Mouse (Mus musculus): ENCODE data around the gene Ubtf.
"Not testable (repeated sequence)": the region's sequence is repeated elsewhere in the genome, so short reads cannot be mapped to it uniquely, and the experiment has no call there.

The Ubtf gene

GRCm38 (mm10) chr11:102319410-102319792, at the start of gene Ubtf:
TSS of gene Ubtf (minus strand) at chr11:102319742.
- peak; percentile 82 for DNase-seq (ENCODE audit: low spot score)

DNA sequence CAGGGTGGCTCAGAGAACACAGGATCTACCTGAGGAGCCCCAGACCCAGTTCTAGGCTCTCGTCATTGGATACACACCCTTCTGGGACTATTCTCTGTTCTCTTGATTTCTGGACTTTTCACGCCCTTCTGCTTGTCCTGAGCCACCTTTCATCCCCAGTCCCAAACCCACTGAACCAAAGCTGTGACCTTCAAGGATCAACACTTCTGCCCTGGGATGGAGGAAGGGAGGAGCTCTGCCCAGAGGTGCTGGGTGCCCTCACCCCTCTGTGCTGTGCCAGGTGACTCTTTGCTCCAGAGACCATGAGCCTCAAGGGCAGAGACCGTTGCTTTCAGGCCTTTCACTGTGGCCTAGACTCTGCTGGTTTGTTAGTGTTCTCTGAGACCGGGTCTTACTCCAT, 49.7 kb upstream of the Ubtf start:
- no peak for DNase-seq (ENCODE audit: low spot score)

- no peak for DNase-seq (ENCODE audit: low spot score)
Observed at GRCm38 (mm10) chr11:102368347-102368746, 48.8 kb upstream of the Ubtf start.

- DNase-seq (ENCODE audit: low spot score): no peak
Observed at GRCm38 (mm10) chr11:102367504-102368280, 48.1 kb upstream of the Ubtf start.

GRCm38 (mm10) chr11:102366103-102366502, 46.6 kb upstream of the Ubtf start, which contains the start of gene Slc4a1:
TSS of gene Slc4a1 (minus strand) at chr11:102366203.
- not testable (repeated sequence) for DNase-seq (ENCODE audit: low spot score)

GRCm38 (mm10) chr11:102365699-102366098, 46.2 kb upstream of the Ubtf start:
- DNase-seq (ENCODE audit: low spot score): no peak

- DNase-seq (ENCODE audit: low spot score): no peak
Observed at GRCm38 (mm10) chr11:102364570-102365371, 45.2 kb upstream of the Ubtf start.

GRCm38 (mm10) chr11:102363623-102364022, 44.1 kb upstream of the Ubtf start:
- DNase-seq (ENCODE audit: low spot score): no peak

GRCm38 (mm10) chr11:102361776-102362495, 42.4 kb upstream of the Ubtf start:
- DNase-seq (ENCODE audit: low spot score): no peak

DNA sequence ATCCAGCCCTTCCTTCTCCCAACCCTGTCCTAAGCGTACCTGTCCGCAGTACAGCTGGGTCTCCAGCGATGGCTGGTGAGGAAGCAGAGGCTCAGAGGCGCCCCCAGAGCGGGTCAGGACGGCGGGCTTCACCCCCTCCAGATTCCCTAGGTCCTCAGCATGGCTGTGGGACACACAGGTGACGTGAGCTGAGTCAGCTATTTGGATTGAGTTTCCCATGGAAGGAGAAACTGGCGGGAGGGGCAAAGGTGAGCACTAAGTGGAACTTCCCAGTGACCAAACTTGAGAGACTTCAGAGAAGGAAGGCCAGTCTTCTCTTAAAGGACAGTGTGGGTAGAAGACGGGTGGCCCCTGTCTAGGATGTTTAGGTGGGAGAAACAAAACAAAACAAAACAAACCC, 38.8 kb upstream of the Ubtf start:
- DNase-seq (ENCODE audit: low spot score): no peak

- no peak for DNase-seq (ENCODE audit: low spot score)
Observed at GRCm38 (mm10) chr11:102356636-102357350, 37.3 kb upstream of the Ubtf start.

- no peak for DNase-seq (ENCODE audit: low spot score)
Observed at GRCm38 (mm10) chr11:102356190-102356589, 36.6 kb upstream of the Ubtf start.

DNA sequence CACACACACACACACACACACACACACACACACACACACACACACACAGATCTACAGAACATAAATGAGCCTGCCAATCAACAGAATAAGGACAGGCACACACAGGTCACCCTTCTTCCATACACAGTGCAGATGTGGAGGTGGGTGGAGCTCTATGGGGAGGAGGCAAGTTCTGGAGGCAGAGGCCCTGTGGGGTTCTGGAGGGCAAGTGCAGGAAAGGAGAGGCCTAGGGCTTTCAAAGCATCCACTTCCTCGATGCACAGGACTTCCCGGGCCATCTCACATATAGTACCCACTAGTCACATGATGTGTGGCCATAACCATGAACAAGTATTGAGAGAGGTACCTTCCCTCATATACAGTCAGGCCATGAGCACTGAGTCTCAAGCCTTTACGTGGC, 36.0 kb upstream of the Ubtf start:
- DNase-seq (ENCODE audit: low spot score): no peak

DNA sequence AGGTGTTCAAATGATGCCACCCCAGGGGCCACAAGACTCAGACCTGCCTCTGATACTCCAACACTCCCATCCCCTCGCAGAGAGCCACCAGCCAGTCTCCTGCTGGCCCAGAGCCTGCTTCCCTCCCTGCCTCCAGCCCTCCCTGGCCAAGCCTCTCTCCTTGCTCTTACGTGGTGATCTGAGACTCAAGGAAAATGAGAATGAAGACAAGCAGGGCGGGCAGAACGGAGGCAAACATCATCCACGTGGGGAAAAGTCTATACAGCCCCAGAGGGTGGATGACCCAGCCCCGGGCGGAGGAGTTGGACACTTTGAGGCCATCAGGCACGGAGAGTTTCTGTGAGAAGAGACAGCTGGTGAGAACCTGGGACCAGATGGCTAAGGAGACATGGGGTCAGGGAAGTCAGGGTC, 33.5 kb upstream of the Ubtf start:
- DNase-seq (ENCODE audit: low spot score): no peak

DNA sequence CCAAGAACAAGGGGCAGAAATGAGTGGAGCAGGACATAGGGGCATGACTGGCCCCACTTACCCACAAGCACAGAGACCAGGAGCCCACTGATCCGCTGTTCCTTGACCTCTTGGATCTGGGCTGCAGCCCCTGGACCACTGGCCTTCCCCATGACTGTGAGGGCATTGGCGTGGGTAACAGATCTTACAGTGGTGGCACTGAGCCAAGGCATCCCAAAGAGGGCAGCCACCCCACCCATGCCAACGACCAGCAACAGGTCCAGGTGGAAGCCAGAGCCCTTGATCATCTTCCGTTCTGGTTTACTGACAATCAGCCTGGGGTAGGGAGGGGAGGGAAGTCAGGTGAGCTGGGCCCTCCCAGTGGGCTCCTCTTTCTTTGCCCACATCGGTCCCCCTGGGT, 32.8 kb upstream of the Ubtf start:
- DNase-seq (ENCODE audit: low spot score): no peak

DNA sequence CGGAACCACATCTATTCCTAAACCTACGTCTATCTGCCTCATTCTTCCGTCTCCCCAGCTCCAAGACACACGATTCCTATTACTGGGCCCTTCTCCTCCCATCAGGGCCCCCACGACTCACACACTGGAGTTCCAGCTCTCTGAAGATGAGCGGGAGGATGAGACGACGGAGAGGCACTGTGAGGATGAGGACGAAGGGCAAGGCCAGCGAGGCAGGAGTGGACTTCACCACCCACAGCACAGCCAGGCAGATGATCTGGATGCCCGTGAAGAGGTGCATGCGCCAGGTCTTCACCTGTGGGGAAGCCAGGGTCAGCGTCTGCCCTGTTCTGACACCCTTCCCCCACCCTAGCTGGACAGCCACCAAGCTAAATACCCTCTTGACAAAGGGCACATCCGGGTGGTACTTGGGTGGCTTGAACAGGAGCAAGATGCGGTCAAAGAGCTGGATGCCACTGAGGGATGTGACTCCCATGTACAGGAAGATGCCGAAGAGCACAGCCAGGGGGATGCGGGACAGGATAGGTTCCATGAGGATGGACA, 31.5 kb upstream of the Ubtf start:
- DNase-seq (ENCODE audit: low spot score): no peak

GRCm38 (mm10) chr11:102350416-102350815, 30.9 kb upstream of the Ubtf start:
- no peak for DNase-seq (ENCODE audit: low spot score)

- DNase-seq (ENCODE audit: low spot score): no peak
Observed at GRCm38 (mm10) chr11:102349189-102349954, 29.8 kb upstream of the Ubtf start.

DNA sequence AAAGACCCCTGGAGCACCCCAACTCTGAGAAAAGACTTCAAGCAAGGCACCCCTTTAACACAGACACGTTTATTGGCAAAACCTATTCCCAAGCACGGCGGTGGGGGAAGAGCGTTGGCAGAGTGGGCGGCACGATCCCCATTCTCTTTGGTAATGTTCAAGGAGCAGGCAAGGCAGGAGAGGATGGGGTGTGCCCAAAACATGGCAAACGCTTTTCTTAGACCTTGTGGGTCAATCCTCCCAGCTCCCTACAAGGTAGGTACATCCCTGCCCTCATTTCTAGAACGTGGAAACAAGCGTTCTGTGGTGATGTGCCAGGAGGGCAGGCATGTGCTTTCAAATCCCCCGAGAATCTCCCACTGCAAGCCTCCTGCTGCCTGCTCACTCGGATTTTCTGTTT, 29.2 kb upstream of the Ubtf start:
- DNase-seq (ENCODE audit: low spot score): no peak

DNA sequence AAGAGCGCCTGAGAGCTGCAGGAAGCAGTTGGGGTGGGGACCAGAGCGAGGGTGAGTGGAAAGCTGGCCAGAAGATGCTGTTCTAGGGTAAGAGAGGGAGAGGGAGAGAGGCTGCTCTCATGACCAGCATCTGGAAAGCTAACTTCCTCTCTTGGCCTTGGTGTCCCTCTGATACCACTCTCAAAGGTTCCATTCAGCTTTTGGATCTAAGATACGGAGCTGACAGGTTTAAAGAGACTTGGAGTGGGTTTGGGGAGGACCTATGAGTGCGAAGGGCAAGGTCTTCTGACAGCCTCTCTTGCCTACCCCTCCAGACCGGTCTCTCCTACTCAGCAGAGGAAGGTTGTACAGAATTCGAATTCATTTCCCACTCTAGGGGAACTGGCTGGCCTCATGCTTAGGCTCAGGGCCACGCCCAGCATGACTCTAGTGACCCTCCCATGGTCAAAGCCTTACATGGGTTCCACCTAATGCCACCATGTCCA, 28.6 kb upstream of the Ubtf start:
- no peak for DNase-seq (ENCODE audit: low spot score)

DNA sequence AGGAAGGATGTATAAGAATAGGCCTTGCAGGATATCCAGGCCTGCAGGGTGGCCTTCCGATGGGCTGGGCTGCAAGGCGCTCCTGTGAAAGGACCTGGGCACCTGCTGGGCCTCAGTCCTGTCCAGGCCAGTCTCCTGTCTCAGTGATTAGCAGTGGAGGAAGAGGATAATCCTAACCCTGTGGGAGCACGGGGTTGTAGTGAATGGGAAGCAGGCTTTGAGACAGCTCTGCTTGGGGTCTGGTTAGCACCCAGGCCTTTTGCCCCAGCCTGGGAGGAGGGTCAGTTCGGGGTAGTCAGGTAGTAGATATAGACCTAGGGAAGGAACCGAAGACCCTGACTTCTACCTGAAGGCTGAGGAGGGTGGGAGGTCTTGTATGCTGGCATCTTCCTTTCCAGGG, 28.1 kb upstream of the Ubtf start:
- no peak for DNase-seq (ENCODE audit: low spot score)

Data from MN1 (cell line).